Mouse (Mus musculus): Measurements from ENCODE around the gene Tpo. TPM values are rescaled to one million over a fixed set of nuclear protein-coding genes. Genes with fewer than 3 reads are reported as not detected.

The Tpo gene
- polyA plus RNA-seq, 1 experiment from 2014 or later: 0.15 TPM

- Histone ChIP-seq H3K9ac (ENCODE audit: low read length) (no peak overlapping the region), H3K36me3 (ENCODE audit: control insufficient read depth, insufficient read depth, low read length) (no peaks in the 10 kb centered on the region), H3K27ac (ENCODE audit: low read depth, low read length) (no peak overlapping the region), H3K4me1 (ENCODE audit: control insufficient read depth, insufficient read depth, low read length) (no peaks in the 10 kb centered on the region), H3K9me3 (replicated peaks; ENCODE audit: control insufficient read depth, low read length) (no peaks in the 10 kb centered on the region), H3K4me3 (ENCODE audit: low read depth, low read length) (no peak overlapping the region), H3K4me2 (ENCODE audit: low read length) (no peak overlapping the region), H3K27me3 (replicated peaks; ENCODE audit: control insufficient read depth, insufficient read depth, low read length) (no peaks in the 10 kb centered on the region)
- DNase-seq (ENCODE audit: low spot score): peak; percentile 35
- no peak for ATAC-seq
- 59% methylated on average over 14 of the region's 14 CpGs for WGBS
These were observed 22.5 kb downstream of the Tpo start for GRCm38 (mm10) chr12:30109646-30110605.

- Histone ChIP-seq H3K4me1 (ENCODE audit: control insufficient read depth, insufficient read depth, low read length) (no peaks in the 10 kb centered on the region), H3K4me2 (ENCODE audit: low read length) (no peak overlapping the region), H3K9me3 (replicated peaks; ENCODE audit: control insufficient read depth, low read length) (no peaks in the 10 kb centered on the region), H3K9ac (ENCODE audit: low read length) (no peak overlapping the region), H3K27ac (ENCODE audit: low read depth, low read length) (no peak overlapping the region), H3K36me3 (ENCODE audit: control insufficient read depth, insufficient read depth, low read length) (no peaks in the 10 kb centered on the region), H3K27me3 (replicated peaks; ENCODE audit: control insufficient read depth, insufficient read depth, low read length) (no peaks in the 10 kb centered on the region), H3K4me3 (ENCODE audit: low read depth, low read length) (no peak overlapping the region)
- DNase-seq (ENCODE audit: low spot score) (no peak), ATAC-seq (no peak)
- 40% methylated on average over 29 of the region's 29 CpGs for WGBS
These were observed 29.4 kb downstream of the Tpo start for GRCm38 (mm10) chr12:30102891-30103565.

GRCm38 (mm10) chr12:30092081-30092480 is 40.3 kb downstream of the Tpo start:
- H3K27me3 ChIP-seq (replicated peaks; ENCODE audit: control insufficient read depth, insufficient read depth, low read length): no peaks in the 10 kb centered on the region
- no peak overlapping the region for H3K4me2 ChIP-seq (ENCODE audit: low read length)
- H3K36me3 ChIP-seq (ENCODE audit: control insufficient read depth, insufficient read depth, low read length): no peaks in the 10 kb centered on the region
- H3K27ac ChIP-seq (ENCODE audit: low read depth, low read length): no peak overlapping the region
- ATAC-seq (no peak), DNase-seq (ENCODE audit: low spot score) (peak; percentile 59)
- no peaks in the 10 kb centered on the region for H3K9me3 ChIP-seq (replicated peaks; ENCODE audit: control insufficient read depth, low read length)
- no peak overlapping the region for H3K9ac ChIP-seq (ENCODE audit: low read length)
- 82% methylated on average over 5 of the region's 5 CpGs for WGBS
- no peak overlapping the region for H3K4me3 ChIP-seq (ENCODE audit: low read depth, low read length)
- no peaks in the 10 kb centered on the region for H3K4me1 ChIP-seq (ENCODE audit: control insufficient read depth, insufficient read depth, low read length)

- 0 out of 2 replicates have a peak, but pooled peaks cover 2% of the 10 kb centered on the region for H3K9me3 ChIP-seq (replicated peaks; ENCODE audit: control insufficient read depth, low read length)
- no peaks in the 10 kb centered on the region for H3K36me3 ChIP-seq (ENCODE audit: control insufficient read depth, insufficient read depth, low read length)
- no peaks in the 10 kb centered on the region for H3K27me3 ChIP-seq (replicated peaks; ENCODE audit: control insufficient read depth, insufficient read depth, low read length)
- no peak overlapping the region for H3K27ac ChIP-seq (ENCODE audit: low read depth, low read length)
- H3K4me1 ChIP-seq (ENCODE audit: control insufficient read depth, insufficient read depth, low read length): no peaks in the 10 kb centered on the region
- no peak overlapping the region for H3K9ac ChIP-seq (ENCODE audit: low read length)
- ATAC-seq (no peak), DNase-seq (ENCODE audit: low spot score) (no peak)
- H3K4me3 ChIP-seq (ENCODE audit: low read depth, low read length): no peak overlapping the region
- 77% methylated on average over 3 of the region's 3 CpGs for WGBS
- H3K4me2 ChIP-seq (ENCODE audit: low read length): no peak overlapping the region
These were observed 48.5 kb downstream of the Tpo start for GRCm38 (mm10) chr12:30083971-30084370.

- Histone ChIP-seq H3K4me2 (ENCODE audit: low read length) (no peak overlapping the region), H3K36me3 (ENCODE audit: control insufficient read depth, insufficient read depth, low read length) (no peaks in the 10 kb centered on the region), H3K4me1 (ENCODE audit: control insufficient read depth, insufficient read depth, low read length) (no peaks in the 10 kb centered on the region), H3K9me3 (replicated peaks; ENCODE audit: control insufficient read depth, low read length) (0 out of 2 replicates have a peak, but pooled peaks cover 2% of the 10 kb centered on the region), H3K27ac (ENCODE audit: low read depth, low read length) (no peak overlapping the region), H3K27me3 (replicated peaks; ENCODE audit: control insufficient read depth, insufficient read depth, low read length) (no peaks in the 10 kb centered on the region), H3K4me3 (ENCODE audit: low read depth, low read length) (no peak overlapping the region), H3K9ac (ENCODE audit: low read length) (no peak overlapping the region)
- ATAC-seq: no peak
- no peak for DNase-seq (ENCODE audit: low spot score)
- WGBS: 92% methylated on average over 11 of the region's 11 CpGs
These were observed 55.4 kb downstream of the Tpo start for GRCm38 (mm10) chr12:30077056-30077455.

GRCm38 (mm10) chr12:30076316-30076715 is 56.1 kb downstream of the Tpo start:
- H3K27me3 ChIP-seq (replicated peaks; ENCODE audit: control insufficient read depth, insufficient read depth, low read length): no peaks in the 10 kb centered on the region
- H3K36me3 ChIP-seq (ENCODE audit: control insufficient read depth, insufficient read depth, low read length): no peaks in the 10 kb centered on the region
- H3K9me3 ChIP-seq (replicated peaks; ENCODE audit: control insufficient read depth, low read length): 0 out of 2 replicates have a peak, but pooled peaks cover 2% of the 10 kb centered on the region
- H3K4me3 ChIP-seq (ENCODE audit: low read depth, low read length): no peak overlapping the region
- no peak overlapping the region for H3K27ac ChIP-seq (ENCODE audit: low read depth, low read length)
- DNase-seq (ENCODE audit: low spot score): no peak
- no peak overlapping the region for H3K4me2 ChIP-seq (ENCODE audit: low read length)
- WGBS: 84% methylated on average over 2 of the region's 2 CpGs
- H3K9ac ChIP-seq (ENCODE audit: low read length): no peak overlapping the region
- H3K4me1 ChIP-seq (ENCODE audit: control insufficient read depth, insufficient read depth, low read length): no peaks in the 10 kb centered on the region
- no peak for ATAC-seq

GRCm38 (mm10) chr12:30069321-30069720 is 63.1 kb downstream of the Tpo start:
- H3K36me3 ChIP-seq (ENCODE audit: control insufficient read depth, insufficient read depth, low read length): no peaks in the 10 kb centered on the region
- WGBS: 74% methylated on average over 2 of the region's 2 CpGs
- DNase-seq (ENCODE audit: low spot score): no peak
- H3K9me3 ChIP-seq (replicated peaks; ENCODE audit: control insufficient read depth, low read length): no peaks in the 10 kb centered on the region
- no peak overlapping the region for H3K9ac ChIP-seq (ENCODE audit: low read length)
- no peak overlapping the region for H3K4me2 ChIP-seq (ENCODE audit: low read length)
- no peak for ATAC-seq
- no peak overlapping the region for H3K27ac ChIP-seq (ENCODE audit: low read depth, low read length)
- H3K4me3 ChIP-seq (ENCODE audit: low read depth, low read length): no peak overlapping the region
- H3K27me3 ChIP-seq (replicated peaks; ENCODE audit: control insufficient read depth, insufficient read depth, low read length): no peaks in the 10 kb centered on the region
- no peaks in the 10 kb centered on the region for H3K4me1 ChIP-seq (ENCODE audit: control insufficient read depth, insufficient read depth, low read length)

GRCm38 (mm10) chr12:30067806-30068205 is 64.6 kb downstream of the Tpo start:
- Histone ChIP-seq H3K36me3 (ENCODE audit: control insufficient read depth, insufficient read depth, low read length) (no peaks in the 10 kb centered on the region), H3K9me3 (replicated peaks; ENCODE audit: control insufficient read depth, low read length) (no peaks in the 10 kb centered on the region), H3K9ac (ENCODE audit: low read length) (no peak overlapping the region), H3K27ac (ENCODE audit: low read depth, low read length) (no peak overlapping the region), H3K4me2 (ENCODE audit: low read length) (no peak overlapping the region), H3K4me1 (ENCODE audit: control insufficient read depth, insufficient read depth, low read length) (no peaks in the 10 kb centered on the region), H3K27me3 (replicated peaks; ENCODE audit: control insufficient read depth, insufficient read depth, low read length) (no peaks in the 10 kb centered on the region), H3K4me3 (ENCODE audit: low read depth, low read length) (no peak overlapping the region)
- ATAC-seq: no peak
- WGBS: 83% methylated on average over 2 of the region's 2 CpGs
- DNase-seq (ENCODE audit: low spot score): no peak

- H3K27ac ChIP-seq (ENCODE audit: low read depth, low read length): no peak overlapping the region
- no peak for DNase-seq (ENCODE audit: low spot score)
- H3K9me3 ChIP-seq (replicated peaks; ENCODE audit: control insufficient read depth, low read length): no peaks in the 10 kb centered on the region
- H3K27me3 ChIP-seq (replicated peaks; ENCODE audit: control insufficient read depth, insufficient read depth, low read length): no peaks in the 10 kb centered on the region
- no peaks in the 10 kb centered on the region for H3K36me3 ChIP-seq (ENCODE audit: control insufficient read depth, insufficient read depth, low read length)
- no peak overlapping the region for H3K4me3 ChIP-seq (ENCODE audit: low read depth, low read length)
- H3K4me2 ChIP-seq (ENCODE audit: low read length): no peak overlapping the region
- no peak overlapping the region for H3K9ac ChIP-seq (ENCODE audit: low read length)
- 37% methylated on average over 6 of the region's 6 CpGs for WGBS
- H3K4me1 ChIP-seq (ENCODE audit: control insufficient read depth, insufficient read depth, low read length): no peaks in the 10 kb centered on the region
- no peak for ATAC-seq
These were observed 70.3 kb downstream of the Tpo start for GRCm38 (mm10) chr12:30062118-30062505.
